Mouse (Mus musculus): ENCODE measurements around the gene Tspan18. TPM values are rescaled to one million over a fixed set of nuclear protein-coding genes. Genes with fewer than 3 reads are reported as not detected.

Tspan18 gene
- polyA plus RNA-seq, 1 experiment from 2014 or later: 71.9 TPM

- 84% methylated on average over 3 of the region's 3 CpGs for WGBS
- Histone ChIP-seq H3K27ac (ENCODE audit: low read depth, low read length) (no peak overlapping the region), H3K4me2 (ENCODE audit: low read depth) (no peak overlapping the region), H3K27me3 (ENCODE audit: control insufficient read depth, insufficient read depth, low read length) (no peaks in the 10 kb centered on the region), H3K4me3 (ENCODE audit: low read depth, low read length) (no peak overlapping the region), H3K36me3 (ENCODE audit: control insufficient read depth, insufficient read depth, low read length) (peaks cover 5% of the 10 kb centered on the region), H3K9me3 (ENCODE audit: control insufficient read depth, low read length) (no peaks in the 10 kb centered on the region; the same call in 1 of the 2 replicates), H3K9ac (ENCODE audit: low read length) (no peak overlapping the region), H3K4me1 (ENCODE audit: control insufficient read depth, insufficient read depth, low read length) (peaks cover under 1% of the 10 kb centered on the region; the same call in 1 of the 2 replicates)
- ATAC-seq (ENCODE audit: insufficient read depth, low FRiP score, low TSS enrichment): no peak
- no peak for DNase-seq (ENCODE audit: low spot score)
Measured at GRCm38 (mm10) chr2:93297656-93298055, 36.6 kb downstream of the Tspan18 start.

GRCm38 (mm10) chr2:93291186-93291926 is 42.9 kb downstream of the Tspan18 start:
- ATAC-seq (ENCODE audit: insufficient read depth, low FRiP score, low TSS enrichment) (no peak; the same call in 1 of the 2 replicates), DNase-seq (ENCODE audit: low spot score) (peak; percentile 59)
- H3K27ac ChIP-seq (ENCODE audit: low read depth, low read length): peak overlapping the region; percentile 77
- H3K4me1 ChIP-seq (ENCODE audit: control insufficient read depth, insufficient read depth, low read length): peaks cover 50% of the 10 kb centered on the region
- no peaks in the 10 kb centered on the region for H3K27me3 ChIP-seq (ENCODE audit: control insufficient read depth, insufficient read depth, low read length)
- H3K4me2 ChIP-seq (ENCODE audit: low read depth): no peak overlapping the region
- H3K4me3 ChIP-seq (ENCODE audit: low read depth, low read length): no peak overlapping the region
- peaks cover 5% of the 10 kb centered on the region; the same call in 1 of the 2 replicates for H3K36me3 ChIP-seq (ENCODE audit: control insufficient read depth, insufficient read depth, low read length)
- no peaks in the 10 kb centered on the region; the same call in 1 of the 2 replicates for H3K9me3 ChIP-seq (ENCODE audit: control insufficient read depth, low read length)
- H3K9ac ChIP-seq (ENCODE audit: low read length): no peak overlapping the region
- WGBS: 43% methylated on average over 13 of the region's 13 CpGs

GRCm38 (mm10) chr2:93290345-93291118 is 43.8 kb downstream of the Tspan18 start:
- no peaks in the 10 kb centered on the region for H3K27me3 ChIP-seq (ENCODE audit: control insufficient read depth, insufficient read depth, low read length)
- H3K4me1 ChIP-seq (ENCODE audit: control insufficient read depth, insufficient read depth, low read length): peaks cover 58% of the 10 kb centered on the region
- no peak overlapping the region for H3K4me2 ChIP-seq (ENCODE audit: low read depth)
- WGBS: 22% methylated on average over 7 of the region's 7 CpGs
- H3K36me3 ChIP-seq (ENCODE audit: control insufficient read depth, insufficient read depth, low read length): peaks cover 5% of the 10 kb centered on the region; the same call in 1 of the 2 replicates
- H3K9me3 ChIP-seq (ENCODE audit: control insufficient read depth, low read length): no peaks in the 10 kb centered on the region; the same call in 1 of the 2 replicates
- peak overlapping the region; percentile 77 for H3K27ac ChIP-seq (ENCODE audit: low read depth, low read length)
- ATAC-seq (ENCODE audit: insufficient read depth, low FRiP score, low TSS enrichment) (peak; percentile 3), DNase-seq (ENCODE audit: low spot score) (peak; percentile 42)
- no peak overlapping the region for H3K4me3 ChIP-seq (ENCODE audit: low read depth, low read length)
- H3K9ac ChIP-seq (ENCODE audit: low read length): no peak overlapping the region

DNA sequence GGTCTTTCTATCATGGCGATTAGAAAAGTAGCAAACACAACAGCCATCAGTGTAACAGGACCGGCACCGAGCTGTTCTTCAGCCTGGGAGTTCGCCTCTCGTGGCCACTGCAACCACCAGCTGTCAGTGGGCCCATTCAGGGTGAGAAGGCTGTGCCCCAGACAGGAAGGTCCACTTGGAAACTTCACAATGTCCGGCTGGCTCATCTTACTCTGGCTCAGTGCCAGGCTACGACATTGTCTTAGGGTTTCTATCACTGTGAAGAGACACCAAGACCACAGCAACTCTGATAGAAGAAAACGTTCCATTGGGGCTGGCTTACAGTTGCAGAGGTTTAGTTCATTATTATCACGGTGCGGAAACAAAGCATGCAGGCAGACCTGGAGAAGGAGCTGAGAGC is 45.1 kb downstream of the Tspan18 start:
- Histone ChIP-seq H3K27ac (ENCODE audit: low read depth, low read length) (peak overlapping the region; percentile 53), H3K9ac (ENCODE audit: low read length) (no peak overlapping the region), H3K9me3 (ENCODE audit: control insufficient read depth, low read length) (no peaks in the 10 kb centered on the region; the same call in 1 of the 2 replicates), H3K4me3 (ENCODE audit: low read depth, low read length) (no peak overlapping the region), H3K4me2 (ENCODE audit: low read depth) (no peak overlapping the region), H3K4me1 (ENCODE audit: control insufficient read depth, insufficient read depth, low read length) (peaks cover 72% of the 10 kb centered on the region), H3K36me3 (ENCODE audit: control insufficient read depth, insufficient read depth, low read length) (peaks cover 5% of the 10 kb centered on the region; the same call in 1 of the 2 replicates), H3K27me3 (ENCODE audit: control insufficient read depth, insufficient read depth, low read length) (no peaks in the 10 kb centered on the region)
- ATAC-seq (ENCODE audit: insufficient read depth, low FRiP score, low TSS enrichment) (no peak), DNase-seq (ENCODE audit: low spot score) (no peak)
- 83% methylated on average over 10 of the region's 10 CpGs for WGBS

GRCm38 (mm10) chr2:93287348-93287747 is 47.0 kb downstream of the Tspan18 start:
- 46% methylated on average over 4 of the region's 4 CpGs for WGBS
- H3K9ac ChIP-seq (ENCODE audit: low read length): no peak overlapping the region; the same call in 1 of the 2 replicates
- no peak overlapping the region for H3K4me3 ChIP-seq (ENCODE audit: low read depth, low read length)
- ATAC-seq (ENCODE audit: insufficient read depth, low FRiP score, low TSS enrichment) (no peak), DNase-seq (ENCODE audit: low spot score) (no peak)
- no peaks in the 10 kb centered on the region for H3K27me3 ChIP-seq (ENCODE audit: control insufficient read depth, insufficient read depth, low read length)
- no peaks in the 10 kb centered on the region for H3K36me3 ChIP-seq (ENCODE audit: control insufficient read depth, insufficient read depth, low read length)
- H3K27ac ChIP-seq (ENCODE audit: low read depth, low read length): peak overlapping the region; percentile 79; the same call in 1 of the 2 replicates
- H3K4me2 ChIP-seq (ENCODE audit: low read depth): no peak overlapping the region
- H3K4me1 ChIP-seq (ENCODE audit: control insufficient read depth, insufficient read depth, low read length): peaks cover 85% of the 10 kb centered on the region
- H3K9me3 ChIP-seq (ENCODE audit: control insufficient read depth, low read length): no peaks in the 10 kb centered on the region

DNA sequence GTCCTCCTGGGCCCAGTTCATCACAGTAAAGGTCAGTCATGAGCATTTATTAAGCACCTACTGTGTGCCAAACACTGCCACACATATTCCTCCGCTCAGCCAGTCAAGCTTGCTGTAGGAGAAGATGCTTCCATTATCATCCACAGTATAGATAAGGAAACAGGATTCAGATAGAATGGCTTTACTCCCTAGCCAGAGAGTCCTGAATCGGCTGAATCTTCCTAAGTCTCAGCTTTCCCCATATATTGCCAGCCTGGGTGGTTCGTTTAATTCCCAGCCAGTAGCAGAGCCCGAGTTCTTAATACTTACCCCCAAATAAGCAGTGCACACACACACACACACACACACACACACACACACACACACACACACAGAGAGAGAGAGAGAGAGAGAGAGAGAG is 47.6 kb downstream of the Tspan18 start:
- Histone ChIP-seq H3K4me2 (ENCODE audit: low read depth) (no peak overlapping the region), H3K36me3 (ENCODE audit: control insufficient read depth, insufficient read depth, low read length) (no peaks in the 10 kb centered on the region), H3K27ac (ENCODE audit: low read depth, low read length) (peak overlapping the region; percentile 79), H3K4me1 (ENCODE audit: control insufficient read depth, insufficient read depth, low read length) (peaks cover 86% of the 10 kb centered on the region), H3K4me3 (ENCODE audit: low read depth, low read length) (no peak overlapping the region), H3K27me3 (ENCODE audit: control insufficient read depth, insufficient read depth, low read length) (no peaks in the 10 kb centered on the region), H3K9me3 (ENCODE audit: control insufficient read depth, low read length) (no peaks in the 10 kb centered on the region), H3K9ac (ENCODE audit: low read length) (peak overlapping the region; percentile 18; the same call in 1 of the 2 replicates)
- DNase-seq (ENCODE audit: low spot score) (no peak), ATAC-seq (ENCODE audit: insufficient read depth, low FRiP score, low TSS enrichment) (no peak)
- 70% methylated on average over 4 of the region's 4 CpGs for WGBS

GRCm38 (mm10) chr2:93286321-93286720 is 48.0 kb downstream of the Tspan18 start:
- peak overlapping the region; percentile 79 for H3K27ac ChIP-seq (ENCODE audit: low read depth, low read length)
- peaks cover 82% of the 10 kb centered on the region for H3K4me1 ChIP-seq (ENCODE audit: control insufficient read depth, insufficient read depth, low read length)
- 43% methylated on average over 1 of the region's 2 CpGs for WGBS
- no peaks in the 10 kb centered on the region for H3K27me3 ChIP-seq (ENCODE audit: control insufficient read depth, insufficient read depth, low read length)
- no peaks in the 10 kb centered on the region for H3K9me3 ChIP-seq (ENCODE audit: control insufficient read depth, low read length)
- H3K4me3 ChIP-seq (ENCODE audit: low read depth, low read length): no peak overlapping the region
- ATAC-seq (ENCODE audit: insufficient read depth, low FRiP score, low TSS enrichment) (no peak), DNase-seq (ENCODE audit: low spot score) (no peak)
- no peak overlapping the region for H3K4me2 ChIP-seq (ENCODE audit: low read depth)
- no peaks in the 10 kb centered on the region for H3K36me3 ChIP-seq (ENCODE audit: control insufficient read depth, insufficient read depth, low read length)
- peak overlapping the region; percentile 22; the same call in 1 of the 2 replicates for H3K9ac ChIP-seq (ENCODE audit: low read length)

- ATAC-seq (ENCODE audit: insufficient read depth, low FRiP score, low TSS enrichment) (peak; percentile 12; the same call in 1 of the 2 replicates), DNase-seq (ENCODE audit: low spot score) (no peak)
- Histone ChIP-seq H3K4me3 (ENCODE audit: low read depth, low read length) (no peak overlapping the region), H3K27ac (ENCODE audit: low read depth, low read length) (peak overlapping the region; percentile 79), H3K36me3 (ENCODE audit: control insufficient read depth, insufficient read depth, low read length) (no peaks in the 10 kb centered on the region), H3K9me3 (ENCODE audit: control insufficient read depth, low read length) (no peaks in the 10 kb centered on the region), H3K27me3 (ENCODE audit: control insufficient read depth, insufficient read depth, low read length) (no peaks in the 10 kb centered on the region), H3K4me2 (ENCODE audit: low read depth) (no peak overlapping the region), H3K9ac (ENCODE audit: low read length) (peak overlapping the region; percentile 22; the same call in 1 of the 2 replicates), H3K4me1 (ENCODE audit: control insufficient read depth, insufficient read depth, low read length) (peaks cover 81% of the 10 kb centered on the region)
- 38% methylated on average over 8 of the region's 8 CpGs for WGBS
Measured at GRCm38 (mm10) chr2:93285842-93286241, 48.5 kb downstream of the Tspan18 start.

Data from neural tube, embryonic 11.5 days (tissue).